Mouse (Mus musculus) gastrocnemius, postnatal 10 days (tissue): ENCODE measurements around the gene Gpr180. TPM values are rescaled to one million over a fixed set of nuclear protein-coding genes. Genes with fewer than 3 reads are reported as not detected.
"Not testable (repeated sequence)": the region's sequence is repeated elsewhere in the genome, so short reads cannot be mapped to it uniquely, and the experiment has no call there.

Experiments
- DNase-seq: peaks from one replicate; pipeline ENCODE4 v3.0.0; 2021; ENCODE audit warnings: mixed read lengths
- total RNA-seq, 2 experiments: library from RNA; stranded (reverse); gene quantifications; 2 replicates each; pipeline ENCODE4 v1.2.3; 2021

Gene Gpr180
- total RNA-seq, 2 experiments from 2014 or later: 33.2 TPM

GRCm38 (mm10) chr14:118151651-118152293, 14.8 kb downstream of the Gpr180 start:
- DNase-seq: no peak

GRCm38 (mm10) chr14:118152294-118152651, 15.3 kb downstream of the Gpr180 start:
- no peak for DNase-seq

- not testable (repeated sequence) for DNase-seq
These were observed 19.1 kb downstream of the Gpr180 start for GRCm38 (mm10) chr14:118156056-118156455.

GRCm38 (mm10) chr14:118156740-118157139, 19.8 kb downstream of the Gpr180 start:
- no peak for DNase-seq

GRCm38 (mm10) chr14:118157146-118157545, 20.2 kb downstream of the Gpr180 start:
- DNase-seq: peak; percentile 59

DNA sequence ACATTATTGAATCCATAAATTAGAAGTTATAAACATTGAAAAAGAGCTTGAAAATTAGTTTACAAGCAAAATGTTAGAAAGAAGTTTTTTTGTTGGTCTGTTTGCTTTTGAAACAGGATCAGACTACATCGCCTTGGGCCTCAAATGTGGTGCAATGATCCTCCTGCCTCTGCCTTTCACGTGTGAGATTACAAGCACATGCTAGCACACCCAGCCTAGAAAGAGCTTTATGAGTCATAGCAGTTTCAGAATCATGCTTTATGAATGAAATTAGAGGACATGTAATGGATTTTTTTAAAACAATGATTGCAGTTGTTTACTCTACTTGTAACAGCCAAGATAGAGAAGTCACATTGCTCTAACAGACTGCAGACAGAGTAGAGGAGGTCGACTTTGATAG, 24.8 kb downstream of the Gpr180 start:
- no peak for DNase-seq

DNA sequence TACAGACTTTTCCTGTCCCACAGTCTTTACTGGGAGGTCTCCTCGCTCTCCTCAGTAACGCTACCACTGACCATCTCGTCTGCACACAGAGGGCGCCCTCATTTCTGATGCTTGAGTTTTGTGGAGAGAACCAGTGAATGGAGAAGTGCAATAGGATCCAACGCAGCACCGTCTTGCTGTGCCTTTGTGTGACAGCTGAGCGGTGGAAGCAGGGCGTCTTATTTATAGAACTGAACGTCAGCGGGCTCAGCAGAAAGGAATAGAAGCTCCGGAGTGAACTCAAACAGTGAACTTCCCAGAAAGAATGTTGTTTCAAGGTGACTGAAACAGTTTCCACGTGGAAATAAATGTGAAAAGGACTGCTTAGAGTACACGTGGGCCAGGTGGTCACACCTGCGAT, 25.7 kb downstream of the Gpr180 start:
- DNase-seq: no peak

- no peak for DNase-seq
These were observed 31.8 kb downstream of the Gpr180 start for GRCm38 (mm10) chr14:118168776-118169175.

GRCm38 (mm10) chr14:118173590-118174203, 36.7 kb downstream of the Gpr180 start:
- no peak for DNase-seq

- DNase-seq: no peak
These were observed 38.2 kb downstream of the Gpr180 start for GRCm38 (mm10) chr14:118175071-118175693.

DNA sequence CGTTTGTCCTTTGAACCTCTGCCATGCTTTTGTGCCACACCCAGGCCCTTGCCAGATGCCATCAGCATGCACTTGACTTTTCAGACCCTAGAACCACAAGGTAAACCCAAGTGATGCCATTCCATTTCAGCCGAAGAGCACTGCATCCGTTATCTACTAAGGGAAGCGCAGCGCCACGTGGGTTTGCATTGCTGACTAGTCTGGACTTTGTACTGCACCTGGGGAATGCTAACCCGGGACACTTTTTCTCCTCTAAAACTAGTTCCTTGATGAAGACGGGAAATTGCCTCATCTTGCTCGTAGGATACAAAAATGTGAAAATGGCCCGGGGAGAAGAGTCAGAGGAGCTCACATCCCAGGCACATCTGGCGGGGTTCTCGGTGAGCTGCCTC, 38.7 kb downstream of the Gpr180 start:
- DNase-seq: no peak

- DNase-seq: no peak
These were observed 42.3 kb downstream of the Gpr180 start for GRCm38 (mm10) chr14:118179251-118179650.

- DNase-seq: no peak
These were observed 42.7 kb downstream of the Gpr180 start for GRCm38 (mm10) chr14:118179701-118180100.

DNA sequence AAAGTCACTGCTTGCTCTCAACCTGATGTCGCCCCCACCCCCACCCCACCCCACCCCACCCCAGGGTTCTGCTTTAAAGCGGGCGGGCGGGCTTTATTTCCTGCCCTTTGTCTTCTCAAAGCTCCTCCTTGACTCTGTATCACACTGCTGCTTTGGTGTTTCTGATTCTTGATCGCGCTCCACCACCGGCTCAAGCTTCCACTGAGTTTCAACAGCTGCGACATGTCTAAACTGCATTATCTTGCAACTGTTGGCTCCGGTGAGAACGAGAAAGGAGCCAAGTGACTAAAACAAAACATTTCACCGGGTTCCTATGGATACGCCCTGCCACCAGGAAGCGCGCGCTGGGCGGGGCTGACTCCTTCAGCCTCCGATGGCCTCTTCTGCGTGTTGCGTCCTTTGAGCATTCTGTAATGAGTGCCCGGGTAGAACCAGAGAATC, 43.2 kb downstream of the Gpr180 start:
- peak; percentile 40 for DNase-seq

- peak; percentile 31 for DNase-seq
These were observed 43.8 kb downstream of the Gpr180 start for GRCm38 (mm10) chr14:118180711-118181177.

DNA sequence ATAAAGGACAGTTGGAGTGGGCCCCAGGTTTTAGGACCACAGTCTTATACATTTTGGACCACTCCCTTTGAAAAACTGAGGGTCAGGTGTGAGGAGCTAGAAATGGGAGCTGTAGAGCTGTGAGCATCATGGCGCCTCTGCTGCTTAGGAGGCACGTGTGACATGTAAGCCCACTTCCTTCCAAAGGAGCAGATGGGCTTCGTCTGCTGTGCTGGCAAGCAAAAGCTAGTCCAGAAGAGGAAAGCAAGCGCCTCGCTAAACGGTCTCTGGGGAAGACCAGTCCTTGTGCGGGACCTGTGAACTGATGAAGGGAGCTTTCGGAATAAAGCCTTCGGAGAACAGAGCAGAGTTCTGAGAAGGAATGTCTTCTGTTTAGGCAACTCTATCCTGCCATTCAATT, 54.5 kb downstream of the Gpr180 start:
- no peak for DNase-seq

DNA sequence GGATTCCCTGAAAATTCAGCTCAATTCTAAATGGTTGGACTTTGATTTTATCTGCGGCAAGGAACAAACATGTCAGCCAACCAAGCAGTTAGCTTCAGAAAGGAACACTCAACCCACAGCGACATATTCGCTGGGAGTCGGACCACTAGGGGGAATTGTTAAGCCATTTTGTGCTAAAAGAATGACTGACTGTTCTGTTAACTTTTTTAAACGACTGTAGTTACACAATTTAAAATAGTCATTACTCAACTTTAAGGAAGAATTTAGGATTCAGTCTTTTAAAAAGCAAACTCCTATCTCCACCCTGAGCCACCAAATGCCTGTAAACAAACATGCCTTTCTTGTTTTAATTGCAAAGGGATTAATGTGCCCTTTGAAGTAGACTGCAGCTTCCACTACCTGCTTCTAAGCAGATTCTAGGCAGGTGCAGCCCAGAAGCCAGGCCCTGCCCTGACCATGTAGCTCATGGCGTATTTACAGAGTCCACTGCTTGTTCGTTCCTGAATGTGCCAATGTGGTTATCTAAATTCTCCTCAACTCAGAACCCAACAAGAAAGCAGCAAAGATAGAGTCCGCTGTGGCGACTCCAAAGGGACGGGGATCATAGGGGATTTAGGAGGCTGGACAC, 56.2 kb downstream of the Gpr180 start:
- no peak for DNase-seq

DNA sequence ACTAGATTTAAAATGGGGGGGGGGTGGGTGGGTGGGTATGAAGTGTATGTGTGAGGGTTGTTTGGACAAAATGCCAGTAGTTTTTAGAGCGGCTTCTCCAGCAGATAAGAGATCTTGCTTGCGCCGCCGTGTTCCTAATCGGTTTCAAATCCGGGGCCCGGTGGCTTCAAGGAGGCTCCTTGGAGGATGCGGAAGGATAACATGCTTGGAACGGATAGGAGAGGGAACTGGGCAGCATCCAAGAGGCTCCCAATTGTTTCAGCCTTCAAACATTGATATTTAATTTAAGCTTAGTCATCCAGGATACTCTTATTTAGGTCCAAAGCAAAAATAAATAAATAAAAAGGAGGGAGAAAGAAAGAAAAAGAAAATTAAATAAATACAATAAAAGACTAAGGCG, 56.7 kb downstream of the Gpr180 start:
- no peak for DNase-seq

DNA sequence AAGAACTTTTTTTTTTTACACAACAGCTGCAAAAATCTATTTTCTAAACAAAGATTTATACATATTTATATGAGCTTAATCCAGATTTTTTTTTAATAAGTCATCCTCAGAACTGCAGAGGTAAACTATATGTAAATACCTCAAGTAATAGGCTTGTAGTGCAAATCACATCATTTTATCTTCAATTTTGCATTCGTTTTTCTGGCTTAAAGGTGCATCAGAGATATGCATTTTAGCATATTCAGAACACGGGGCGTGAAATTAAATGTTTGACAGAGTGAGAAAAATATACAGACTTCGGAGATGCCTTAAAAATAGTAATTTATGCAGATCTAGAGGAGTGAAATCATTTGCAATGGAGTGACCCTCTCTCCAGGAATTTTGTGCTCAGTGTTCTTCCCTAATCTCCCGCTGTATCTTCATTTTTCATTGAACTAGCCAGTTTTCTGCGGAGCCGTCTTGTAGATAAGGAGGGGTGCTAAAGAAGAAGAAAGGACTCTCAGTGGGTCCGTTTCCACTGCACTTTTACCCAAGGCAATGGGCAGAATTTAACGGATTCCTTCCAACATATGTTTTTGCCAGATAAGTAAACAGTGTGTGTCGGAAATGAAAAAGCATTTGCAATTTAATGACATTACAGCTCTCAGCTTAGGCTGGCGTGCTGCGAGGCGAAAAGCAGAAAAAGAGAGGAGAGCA, 57.4 kb downstream of the Gpr180 start:
- DNase-seq: no peak

DNA sequence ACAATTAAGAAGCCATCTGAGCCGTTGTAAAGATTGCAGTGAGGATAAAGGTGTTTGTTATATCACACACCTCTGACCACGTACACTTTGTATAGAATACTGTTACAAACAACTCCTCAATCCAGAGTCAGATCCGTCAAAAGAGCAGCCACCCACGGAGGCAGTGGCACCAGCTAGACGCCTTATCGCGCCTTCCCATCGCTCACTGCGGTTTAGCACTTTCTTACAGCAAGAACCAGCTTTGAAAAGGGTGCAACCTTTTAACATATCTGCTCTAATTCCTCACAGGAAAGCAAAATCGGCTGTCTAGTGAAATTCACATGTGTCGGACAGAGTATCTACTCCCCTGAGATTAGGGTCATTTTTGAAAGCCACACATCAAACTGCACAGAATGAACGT, 60.1 kb downstream of the Gpr180 start:
- no peak for DNase-seq

DNA sequence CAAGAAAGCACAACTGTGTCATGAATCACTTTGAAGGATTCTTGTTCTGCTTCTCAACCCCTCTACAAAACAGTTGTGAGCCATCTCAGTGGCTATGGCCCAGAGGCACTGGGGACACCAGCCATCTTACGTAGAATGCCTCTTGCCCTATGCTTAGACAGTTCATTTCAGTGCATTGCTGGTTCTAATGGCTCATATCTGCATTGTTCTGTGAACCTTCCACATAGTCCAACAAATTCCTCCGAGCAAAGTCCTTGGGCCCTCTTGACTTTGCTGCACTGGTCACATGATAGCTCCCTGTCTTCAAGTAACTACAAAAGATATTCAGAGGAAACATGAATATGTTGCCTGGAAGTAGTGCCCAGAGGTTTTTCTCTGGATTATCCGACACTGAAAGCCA, 63.8 kb downstream of the Gpr180 start:
- DNase-seq: no peak

GRCm38 (mm10) chr14:118202006-118202405, 65.0 kb downstream of the Gpr180 start:
- no peak for DNase-seq

- no peak for DNase-seq
These were observed 66.1 kb downstream of the Gpr180 start for GRCm38 (mm10) chr14:118203031-118203430.
